Mouse (Mus musculus) ovary, postnatal 36 days (tissue): ENCODE results near the gene Emg1.

Experiments
- DNase-seq: peaks from one replicate; pipeline ENCODE4 v3.0.0; 2022; ENCODE audit warnings: low spot score, mixed read lengths

Gene Emg1

DNA sequence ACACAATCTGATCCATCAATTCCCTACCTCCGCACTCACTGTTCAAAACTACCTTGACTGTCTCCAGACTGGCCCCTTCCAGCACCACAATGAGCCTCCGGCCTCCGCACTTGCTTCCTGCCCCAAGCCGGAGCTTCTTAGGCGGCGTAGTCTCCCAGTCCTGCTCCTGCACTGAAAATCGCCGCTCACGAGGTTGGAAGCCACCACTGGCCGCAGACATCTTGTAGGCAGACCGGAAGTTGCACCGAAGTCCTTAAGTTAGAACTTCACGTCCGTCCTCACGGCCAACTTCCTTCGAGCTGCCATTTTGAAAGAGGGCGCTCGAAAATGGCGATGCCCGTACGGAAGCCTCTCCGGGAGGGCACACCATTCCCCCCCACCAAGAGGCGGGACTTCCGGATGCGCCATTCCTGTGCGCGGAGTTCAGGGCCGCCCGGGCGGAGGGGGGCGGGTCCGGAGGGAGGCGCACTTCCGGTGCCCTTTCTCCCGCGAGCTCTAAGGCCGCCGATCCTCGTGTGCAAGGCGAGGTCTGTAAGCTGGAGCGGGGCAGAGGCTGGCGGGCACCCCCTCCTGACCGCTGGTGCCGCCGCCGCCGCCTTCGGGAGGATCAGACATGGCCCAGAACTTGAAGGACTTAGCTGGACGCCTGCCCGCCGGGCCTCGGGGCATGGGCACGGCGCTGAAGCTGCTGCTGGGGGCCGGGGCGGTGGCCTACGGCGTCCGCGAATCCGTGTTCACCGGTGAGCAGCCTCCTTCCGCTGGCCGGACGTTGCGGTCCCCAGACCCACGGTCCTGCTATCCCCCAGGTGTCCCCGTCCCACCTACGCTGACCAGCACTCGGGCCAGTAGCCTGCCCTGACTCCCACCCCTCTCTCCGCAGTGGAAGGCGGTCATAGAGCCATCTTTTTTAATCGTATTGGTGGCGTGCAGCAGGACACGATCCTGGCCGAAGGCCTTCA is at the start of gene Emg1, which contains the start of gene Phb2:
Emg1 (minus strand) TSS at position 355 of the 959 bp plus-strand sequence.
Phb2 (plus strand) TSS at position 513 of the 959 bp plus-strand sequence.
- DNase-seq: peak; percentile 98

DNA sequence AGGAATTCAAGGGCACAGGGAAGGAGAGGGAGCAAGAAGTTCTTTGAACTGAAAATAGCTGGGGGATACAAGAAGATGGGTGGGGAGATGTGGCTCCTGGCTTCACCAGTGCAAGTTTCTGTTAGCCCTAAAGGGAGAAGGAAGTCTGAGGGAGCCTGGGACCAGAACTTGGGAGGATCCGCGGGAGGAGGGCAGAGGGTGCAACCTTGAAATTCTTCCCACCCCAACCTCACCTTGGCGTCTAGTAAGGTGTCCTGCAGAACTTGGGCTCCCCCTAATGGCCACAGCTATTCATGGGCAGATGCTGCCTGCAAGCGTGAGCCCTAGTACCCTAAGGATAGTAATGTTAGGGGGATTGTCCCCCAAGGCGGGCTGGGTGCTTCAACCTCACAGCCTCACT is 47.3 kb upstream of the Emg1 start:
- peak; percentile 80 for DNase-seq

DNA sequence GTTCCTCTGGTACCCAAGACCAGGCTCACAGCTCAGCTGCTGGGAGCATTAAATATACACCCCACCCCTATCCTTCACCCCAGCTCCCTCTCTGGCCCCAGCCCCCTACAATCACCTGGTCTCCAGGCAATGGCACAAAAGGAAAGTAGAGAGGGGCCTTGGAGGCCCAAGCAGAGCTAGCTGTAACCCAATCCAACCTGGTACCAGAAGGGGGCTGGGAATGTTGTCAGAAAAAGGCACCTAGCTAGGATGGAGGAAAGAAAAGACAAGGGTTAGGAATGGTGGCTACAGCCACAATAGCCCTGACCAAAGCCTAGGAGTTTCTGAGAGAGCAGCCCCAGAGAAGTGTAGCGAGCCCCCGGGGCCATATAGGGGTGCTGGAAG is 46.9 kb upstream of the Emg1 start:
- DNase-seq: no peak

DNA sequence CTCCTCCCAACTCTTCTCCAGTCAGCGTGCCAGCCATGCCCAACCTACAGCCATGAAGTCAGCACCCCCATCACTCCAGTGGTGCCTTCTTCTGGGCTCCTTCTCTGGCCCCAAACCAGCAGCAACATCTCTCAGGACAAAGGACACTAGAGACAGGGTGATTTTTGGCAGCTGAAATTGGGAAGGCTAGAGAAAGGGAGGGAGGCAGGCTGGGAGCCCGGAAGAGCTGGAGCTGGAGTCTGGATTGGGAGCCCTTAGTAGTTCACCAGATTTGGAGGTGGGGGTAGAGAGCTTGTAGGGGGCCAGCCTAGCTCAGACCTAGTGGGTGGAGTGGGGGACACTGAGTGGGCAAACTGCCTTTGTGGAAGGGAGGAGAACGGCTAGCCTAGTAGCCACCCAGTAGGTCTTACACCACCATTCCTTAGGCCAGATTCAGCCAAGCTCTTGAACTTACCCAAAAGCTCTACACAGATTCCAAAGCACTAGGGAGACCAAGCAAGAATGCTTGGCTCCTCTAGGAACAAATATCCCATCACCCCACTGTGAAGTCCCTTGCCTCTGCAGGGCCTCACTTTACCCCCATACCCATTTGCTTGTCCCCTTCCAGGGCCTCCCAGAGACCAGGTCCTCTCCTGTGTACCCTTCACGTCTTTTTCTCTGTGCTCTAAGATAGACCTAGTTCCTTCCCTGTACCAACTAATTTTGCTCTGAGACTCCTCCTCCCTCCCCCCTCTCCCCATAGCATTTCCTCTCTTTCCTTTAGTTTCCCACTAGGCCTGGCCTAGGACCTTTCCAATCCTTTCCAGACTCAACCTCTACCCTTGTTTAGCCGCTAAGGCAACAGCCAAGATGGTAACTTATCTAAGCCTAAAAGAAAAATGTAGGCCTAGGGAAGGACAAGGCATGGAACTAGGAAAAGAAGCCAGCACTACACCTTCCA is 46.2 kb upstream of the Emg1 start:
- DNase-seq: peak; percentile 53

DNA sequence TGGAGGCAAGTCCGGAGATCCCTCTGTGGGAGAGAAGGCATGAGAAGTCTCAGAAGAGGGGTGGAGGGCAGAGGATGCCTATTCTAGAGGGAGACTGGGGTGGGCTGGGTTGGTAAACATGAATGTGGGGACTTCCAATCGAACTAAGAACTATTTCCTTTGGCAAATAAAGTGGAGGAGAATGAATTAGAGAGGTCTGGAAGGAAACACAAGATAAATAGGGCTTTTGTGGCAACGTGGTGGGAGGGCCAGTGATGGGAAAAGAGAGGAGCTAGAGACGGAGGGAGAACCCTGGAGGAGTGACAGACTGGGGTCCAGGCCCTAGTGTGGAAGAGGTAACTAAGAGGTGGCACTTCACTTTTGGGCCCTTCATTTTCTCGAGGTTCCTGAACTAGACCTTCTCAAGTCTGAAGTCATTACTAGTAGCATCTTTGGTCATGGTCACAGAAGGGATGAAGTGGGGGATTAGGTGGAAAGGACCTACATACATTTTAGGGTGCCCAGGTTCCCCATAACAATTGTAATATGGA is 45.4 kb upstream of the Emg1 start:
- no peak for DNase-seq

DNA sequence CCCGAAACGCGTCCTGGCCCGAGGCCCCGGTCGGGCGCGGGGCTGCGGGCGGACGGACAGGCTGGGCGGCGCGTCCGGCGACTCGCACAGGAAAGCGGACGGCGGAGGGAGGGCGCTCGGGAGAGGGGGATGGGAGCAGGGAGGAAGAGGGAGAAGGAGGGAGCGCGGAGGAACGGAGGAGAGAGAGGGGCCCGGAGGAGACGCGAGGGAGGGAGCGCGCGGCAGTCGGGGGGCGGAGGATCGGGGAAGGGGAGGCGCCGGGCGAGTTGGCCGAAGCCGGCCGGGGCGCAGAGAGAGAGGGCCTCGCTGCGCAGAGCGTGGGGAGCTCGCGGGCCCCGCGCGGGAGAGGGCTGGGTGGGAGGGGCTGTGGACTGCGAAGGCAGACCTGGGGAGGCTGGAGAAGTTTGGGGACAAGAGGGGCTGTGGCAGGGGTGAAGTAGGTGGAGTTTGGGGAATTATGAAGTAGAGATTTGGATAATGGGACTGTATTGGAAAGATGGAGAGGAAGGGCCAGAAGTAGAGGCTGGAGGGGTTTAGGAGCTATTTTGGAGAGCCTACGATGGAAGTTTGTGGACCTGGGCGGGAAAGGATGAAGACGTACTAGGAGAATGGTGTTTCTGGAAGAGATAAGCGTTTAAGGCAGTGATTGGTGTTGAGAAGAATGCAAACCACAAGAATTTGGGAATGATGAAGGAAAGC is 44.8 kb upstream of the Emg1 start:
- DNase-seq: peak; percentile 88

DNA sequence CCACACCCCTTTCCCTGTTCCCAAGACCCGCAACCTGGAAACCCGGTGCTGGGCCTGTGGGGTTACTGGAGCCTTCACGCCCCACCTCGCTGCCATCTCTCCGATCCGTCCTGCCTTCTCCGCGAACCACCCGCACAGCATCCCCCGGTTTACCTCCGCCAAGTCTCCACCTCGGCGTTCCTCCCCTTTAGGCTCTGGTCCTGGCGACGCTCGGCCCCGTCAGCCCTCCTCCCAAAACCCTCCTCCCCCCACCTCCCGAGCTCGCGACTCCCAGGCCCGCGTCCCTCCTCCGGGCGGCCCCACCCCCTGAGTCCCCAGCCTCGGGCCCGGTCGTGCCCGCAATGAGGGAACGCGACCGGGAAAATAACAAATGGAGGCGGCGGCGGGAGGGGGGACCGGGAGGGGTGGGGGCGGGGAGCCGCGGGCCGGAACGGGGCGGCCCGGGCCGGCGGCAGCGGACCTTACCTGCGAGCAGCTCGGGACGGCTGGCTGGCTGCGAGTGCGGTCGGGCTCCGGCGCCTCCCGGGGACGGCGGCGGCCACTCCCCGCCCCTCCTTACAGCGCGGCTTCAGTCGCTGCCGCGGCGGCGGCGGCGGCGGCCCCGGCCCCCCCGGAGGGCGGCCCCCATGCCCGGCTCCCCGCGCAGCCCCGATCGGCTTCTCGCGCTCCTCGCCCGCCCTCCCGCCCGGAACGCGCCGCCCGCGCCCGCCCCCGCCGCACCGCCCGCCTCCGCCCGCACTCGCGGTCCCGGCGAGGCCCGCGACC is 44.0 kb upstream of the Emg1 start, which contains the start of the genes Gm45234 and Atn1:
Gm45234 (minus strand) TSS at position 191 of the 765 bp plus-strand sequence.
Atn1 (minus strand) TSS at position 694 of the 765 bp plus-strand sequence.
- peak; percentile 78 for DNase-seq

GRCm38 (mm10) chr6:124755306-124755705 is 43.3 kb upstream of the Emg1 start:
- DNase-seq: no peak

- no peak for DNase-seq
Observed at GRCm38 (mm10) chr6:124753861-124754260, 41.9 kb upstream of the Emg1 start.

DNA sequence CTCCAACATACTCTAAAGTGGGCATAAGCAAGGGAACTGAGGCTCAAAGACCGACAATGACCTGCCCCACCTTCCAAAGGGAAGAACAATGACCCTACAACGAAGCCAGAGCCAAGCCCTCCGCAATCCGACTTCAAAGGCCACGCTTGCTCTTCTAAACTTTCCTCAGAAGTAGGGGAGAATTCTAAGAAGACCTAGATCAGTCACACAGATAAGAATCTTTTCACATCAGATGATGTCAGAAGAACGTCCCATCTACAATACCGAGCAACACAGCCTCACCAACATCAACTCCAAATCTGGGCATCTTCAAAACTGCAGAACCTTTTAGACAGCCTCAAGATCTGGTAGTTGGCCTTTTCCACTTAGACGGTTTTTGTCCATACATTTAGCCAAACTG is 38.4 kb upstream of the Emg1 start:
- no peak for DNase-seq

DNA sequence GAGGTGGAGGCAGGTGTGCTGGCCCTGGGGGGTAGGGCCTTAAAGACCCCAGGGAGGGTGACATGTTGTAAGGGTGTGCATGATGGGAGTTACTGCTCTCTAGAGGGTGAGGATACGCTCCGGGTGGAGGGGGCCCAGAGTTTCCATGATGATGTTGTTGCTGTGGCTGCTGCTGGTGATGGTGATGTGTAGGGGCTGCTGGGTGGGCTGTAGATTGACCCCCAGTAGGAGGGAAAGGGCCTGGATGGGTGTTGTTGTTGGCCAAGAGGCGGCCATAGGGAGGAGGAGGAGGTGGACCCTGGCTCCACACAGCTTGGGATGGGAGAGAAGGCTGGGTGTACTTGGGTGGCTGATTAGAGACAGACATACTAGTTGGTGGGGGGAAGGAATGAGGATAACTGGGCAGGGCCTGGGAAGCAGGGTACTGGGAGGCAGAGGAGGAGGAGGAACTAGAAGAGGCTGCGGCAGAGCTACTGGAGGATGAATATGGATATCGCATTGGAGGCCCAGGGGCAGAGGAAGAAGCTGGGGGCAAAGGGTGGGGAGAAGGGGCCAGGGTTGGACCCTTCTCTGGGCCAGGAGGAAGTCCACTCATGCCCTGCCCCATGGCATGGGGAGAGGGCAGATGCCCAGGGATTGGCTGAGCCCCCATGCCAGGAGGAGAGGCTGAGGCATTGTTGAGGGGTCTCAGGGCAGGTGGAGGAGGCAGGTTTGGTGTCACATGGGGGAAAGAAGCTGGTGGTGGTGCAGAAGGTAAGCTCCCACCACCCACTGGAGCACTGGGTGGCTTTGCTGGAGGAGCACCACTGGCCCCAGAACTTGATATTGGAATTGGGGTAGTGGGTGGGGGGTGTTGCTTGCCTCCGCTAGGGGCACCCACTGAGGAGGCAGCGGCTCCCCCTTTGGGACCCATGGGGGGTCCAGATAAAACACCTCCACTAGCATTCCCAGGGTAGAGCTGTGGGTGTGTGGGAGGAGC is 35.0 kb upstream of the Emg1 start:
- no peak for DNase-seq

DNA sequence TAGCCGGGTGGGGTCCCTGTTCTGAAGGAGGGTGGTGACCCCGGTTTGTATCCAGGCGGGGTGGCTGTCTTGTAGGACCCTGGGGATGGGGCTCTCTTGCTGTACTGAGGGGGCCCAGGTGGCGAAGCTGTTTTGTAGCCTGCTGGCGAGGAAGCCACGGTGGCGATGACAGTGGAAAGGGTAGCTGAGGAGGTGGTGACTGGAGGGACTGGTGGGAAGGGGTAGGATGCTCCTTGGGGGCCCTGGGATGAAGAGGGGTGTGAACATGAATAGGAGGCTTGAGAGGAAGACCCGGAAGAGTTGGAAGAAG is 34.3 kb upstream of the Emg1 start:
- DNase-seq: no peak

DNA sequence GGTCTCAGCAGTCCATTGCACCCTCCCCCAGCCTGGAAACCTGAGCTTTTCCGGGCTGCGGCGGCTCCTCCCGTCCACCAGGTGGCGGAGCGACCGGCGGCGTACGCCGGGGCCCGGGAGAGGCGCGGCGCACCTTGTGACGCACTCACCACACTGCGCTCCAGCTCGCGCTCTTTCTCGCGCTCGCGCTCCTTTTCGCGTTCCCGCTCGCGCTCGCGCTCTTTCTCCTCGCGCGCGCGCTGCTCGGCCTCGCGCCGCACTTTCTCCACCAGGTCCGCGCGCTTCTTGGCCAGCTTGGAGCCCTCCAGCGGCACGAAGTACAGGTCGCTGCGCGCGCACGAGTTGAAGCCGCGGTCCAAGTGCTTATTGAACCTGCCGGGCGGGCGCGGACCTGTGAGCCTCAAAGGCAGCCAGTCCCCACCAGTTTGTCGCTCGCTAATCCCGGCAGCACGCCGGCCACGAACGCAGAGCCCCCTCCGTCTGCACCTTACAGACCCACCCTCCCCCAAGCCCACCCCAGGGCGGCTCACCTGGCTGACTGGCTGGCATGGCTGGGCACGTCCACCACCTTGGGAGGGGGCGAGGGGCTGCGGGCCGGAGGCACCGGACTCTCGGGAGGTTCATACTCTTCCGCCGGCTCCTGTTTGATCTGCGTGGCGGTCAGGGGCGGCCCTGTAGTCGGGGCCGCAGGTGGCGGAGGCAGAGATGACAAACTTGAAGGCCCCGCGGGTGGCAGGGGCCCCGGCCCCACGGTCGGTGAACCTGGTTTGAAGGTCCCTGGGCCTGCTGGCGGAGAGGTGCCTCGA is 33.7 kb upstream of the Emg1 start:
- peak; percentile 95 for DNase-seq

DNA sequence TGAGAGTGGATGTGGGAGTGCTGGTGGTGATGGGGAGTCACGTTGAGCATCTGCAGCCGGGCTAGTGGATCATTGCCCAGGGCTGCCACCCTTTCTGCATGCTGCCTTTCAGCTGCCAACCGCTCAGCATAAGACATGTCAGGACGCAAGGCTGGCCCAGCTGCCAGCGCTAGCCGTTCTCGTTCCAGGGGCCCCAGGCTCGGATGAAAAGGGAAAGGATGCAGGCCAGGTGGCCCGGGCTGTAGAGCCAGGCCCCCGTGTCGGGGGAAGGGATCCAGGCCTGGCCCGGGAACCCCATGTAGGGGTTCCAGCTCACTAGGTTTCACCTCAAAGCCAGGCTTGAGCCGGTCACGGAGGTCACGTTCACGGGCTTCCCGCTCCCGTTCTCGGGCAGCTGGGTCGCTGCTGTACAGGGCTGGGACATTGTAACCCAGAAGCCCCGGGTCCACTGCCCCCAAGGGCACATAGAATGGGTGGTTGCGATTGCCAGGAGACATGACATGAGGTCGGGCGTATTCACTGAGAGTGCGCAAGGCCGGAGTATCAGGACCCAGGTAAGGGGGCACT is 32.9 kb upstream of the Emg1 start:
- no peak for DNase-seq

DNA sequence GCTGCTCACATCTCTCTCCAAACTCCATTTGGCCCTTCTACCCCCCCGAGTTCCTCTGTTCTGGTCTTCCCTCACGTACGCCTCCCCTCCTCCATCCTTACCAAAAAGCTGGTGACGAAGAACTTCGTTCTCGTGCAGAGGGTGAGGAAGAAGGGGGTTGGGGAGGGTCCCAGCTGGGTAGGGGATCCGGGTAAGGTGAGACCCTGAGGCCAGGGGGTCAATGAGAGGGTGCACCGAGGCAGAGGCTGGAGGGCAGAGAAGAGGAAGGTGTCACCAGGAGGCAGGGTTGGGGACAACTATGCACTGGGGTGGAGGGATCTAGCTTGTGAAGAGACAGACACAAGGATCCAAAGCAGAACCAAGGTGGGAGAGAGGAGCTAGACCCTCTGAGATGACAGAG is 31.7 kb upstream of the Emg1 start:
- DNase-seq: no peak

- DNase-seq: no peak
Observed at GRCm38 (mm10) chr6:124742839-124743514, 31.0 kb upstream of the Emg1 start.

DNA sequence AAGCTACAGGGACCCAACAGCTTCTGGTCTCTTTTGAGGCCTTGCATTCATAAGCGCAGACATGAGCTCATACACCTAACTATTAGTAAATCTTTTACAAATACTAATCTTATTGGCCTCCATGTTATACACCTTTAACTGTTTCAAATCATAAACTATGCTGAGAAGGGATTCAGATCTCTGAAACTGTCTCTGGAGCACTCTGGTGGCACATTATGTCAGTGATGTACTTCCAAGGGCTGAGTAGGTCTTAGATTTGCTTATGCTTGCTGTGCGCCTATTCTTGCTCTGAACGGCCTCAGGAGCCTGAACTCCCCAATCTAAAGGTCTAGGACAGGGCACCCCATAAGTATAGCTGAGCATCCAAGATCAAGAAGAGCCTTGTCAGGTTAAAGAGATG is 29.9 kb upstream of the Emg1 start:
- DNase-seq: no peak
